In genomic region chr16:4594814-4595526, GRCm38 (mm10) we compare ENCODE assay signal across 8 mouse cellular contexts. TPM values are rescaled to one million over a fixed set of nuclear protein-coding genes. Genes with fewer than 3 reads are reported as not detected.
DNase-seq lines count a peak whose midpoint lies in the region; ATAC-seq and TF ChIP-seq lines count a peak whose summit lies in the region.

No protein-coding gene starts in this region.

- peaks cover 74% of the 10 kb centered on the region for H3K4me1 ChIP-seq in hindbrain, embryonic 10.5 days (replicated peaks)
- peaks cover 35% of the 10 kb centered on the region for H3K4me1 ChIP-seq in lung, postnatal 0 days (ENCODE audit: insufficient read depth, low read depth, low read length)

- peak overlapping the region; percentile 99 for H3ac ChIP-seq in C2C12 (ENCODE audit: control insufficient read depth, insufficient read length, low read depth)

- peak overlapping the region; percentile 65 for H3K9ac ChIP-seq in lung, postnatal 0 days (replicated peaks; ENCODE audit: low read depth)

- no peak for TF ChIP-seq EP300 in lung, postnatal 0 days (IDR thresholded peaks at IDR 0.05)

- peaks cover 79% of the 10 kb centered on the region for H3K79me2 ChIP-seq in C2C12 (ENCODE audit: control insufficient read depth, insufficient read depth)

- peaks cover 2% of the 10 kb centered on the region; the same call in 1 of the 2 replicates for H3K9me3 ChIP-seq in hindbrain, embryonic 10.5 days
- no peaks in the 10 kb centered on the region for H3K9me3 ChIP-seq in lung, postnatal 0 days (ENCODE audit: low read length)

- WGBS in hindbrain, embryonic 10.5 days = under 1% methylated on average over 52 of the region's 52 CpGs
- 1% methylated on average over 42 of the region's 52 CpGs for WGBS in lung, postnatal 0 days

- intact Hi-C loops in heart, postnatal 25 days (cut with DNase I) = no loop called here

- no peaks in the 10 kb centered on the region for H3K27me3 ChIP-seq in C2C12 (ENCODE audit: control insufficient read depth, insufficient read depth, insufficient read length)
- no peaks in the 10 kb centered on the region for H3K27me3 ChIP-seq in hindbrain, embryonic 10.5 days (ENCODE audit: insufficient read depth, poor library complexity, severe bottlenecking)
- no peaks in the 10 kb centered on the region for H3K27me3 ChIP-seq in lung, postnatal 0 days (replicated peaks; ENCODE audit: insufficient read depth, low read length)

- peak overlapping the region; percentile 99 for H3K27ac ChIP-seq in hindbrain, embryonic 10.5 days
- H3K27ac ChIP-seq in lung, postnatal 0 days (ENCODE audit: low read length) = peak overlapping the region; percentile 88

- peak overlapping the region; percentile 78 for H3K4me2 ChIP-seq in lung, postnatal 0 days (replicated peaks; ENCODE audit: low read depth, low read length)

- H3K36me3 ChIP-seq in C2C12 (ENCODE audit: control insufficient read depth, insufficient read depth) = peaks cover 9% of the 10 kb centered on the region
- H3K36me3 ChIP-seq in hindbrain, embryonic 10.5 days = peaks cover 10% of the 10 kb centered on the region
- H3K36me3 ChIP-seq in lung, postnatal 0 days (ENCODE audit: insufficient read depth, low read length) = no peaks in the 10 kb centered on the region

- H3K4me3 ChIP-seq in C2C12 (ENCODE audit: insufficient read depth, poor library complexity, severe bottlenecking) = peak overlapping the region; percentile 61
- H3K4me3 ChIP-seq in hindbrain, embryonic 10.5 days = peak overlapping the region; percentile 90
- peak overlapping the region; percentile 79 for H3K4me3 ChIP-seq in lung, postnatal 0 days (ENCODE audit: low read depth, low read length)

- H3K79me3 ChIP-seq in C2C12 (ENCODE audit: low read depth) = peaks cover 57% of the 10 kb centered on the region

- TF ChIP-seq CTCF in C2C12 (IDR thresholded peaks at IDR 0.05; ENCODE audit: control insufficient read depth, insufficient read depth, insufficient read length) = no peak
- no peak for TF ChIP-seq CTCF in lung, postnatal 0 days (IDR thresholded peaks at IDR 0.05)

- peak; percentile 21 for ATAC-seq in lung, postnatal 0 days

- peak; percentile 34 to 53 for DNase-seq in heart, adult 9 months (ENCODE audit: low spot score in 2 of 2)
- DNase-seq in heart, postnatal 25 days (ENCODE audit: low spot score) = no peak
- peak; percentile 72 to 74 for DNase-seq in cerebellum, postnatal 10 days
- no peak for DNase-seq in hindbrain, embryonic 10.5 days (ENCODE audit: low spot score)
- no peak for DNase-seq in lung, postnatal 0 days (ENCODE audit: low spot score)
- no peak for DNase-seq in urinary bladder, postnatal 10 days (ENCODE audit: low spot score)
- DNase-seq in natural killer cell, adult 2 months (ENCODE audit: low spot score in 2 of 2) = no peak

TF ChIP-seq in C2C12, 6 proteins besides CTCF, POLR2A, EP300 and RAD21:
- no peak for TF ChIP-seq USF1 (IDR thresholded peaks at IDR 0.05; ENCODE audit: low read depth)

RNA-seq across cellular contexts. Expression of gene Glis2, which starts 0.5 kb away (rescaled TPM):
- 10 to 100 TPM; 16.6 to 20.3 TPM for total RNA-seq in heart, postnatal 25 days (2021)
- polyA plus RNA-seq in C2C12 (2012; fragmentation: generic; extraction: Trizol) = 23.6 TPM
- 27.3 and 27.9 TPM in 2 replicates for polyA plus RNA-seq in hindbrain, embryonic 10.5 days (2016; fragmentation: Nextera tagmentation; extraction: Ambion mirVana)
- polyA plus RNA-seq in lung, postnatal 0 days (2015; fragmentation: Nextera tagmentation; extraction: Ambion mirVana) = 20.7 and 26.5 TPM in 2 replicates

RNA-seq across cellular contexts. Expression of gene Pam16, which starts 29.8 kb away (rescaled TPM):
- total RNA-seq in heart, postnatal 25 days (2021) = 100 to 1,000 TPM; 129 to 141 TPM
- 94.8 TPM for polyA plus RNA-seq in C2C12 (2012; fragmentation: generic; extraction: Trizol)
- 88.0 and 131 TPM in 2 replicates for polyA plus RNA-seq in hindbrain, embryonic 10.5 days (2016; fragmentation: Nextera tagmentation; extraction: Ambion mirVana)
- polyA plus RNA-seq in lung, postnatal 0 days (2015; fragmentation: Nextera tagmentation; extraction: Ambion mirVana) = 76.2 and 78.4 TPM in 2 replicates

RNA-seq across cellular contexts. Expression of gene Tfap4, which starts 35.3 kb away (rescaled TPM):
- total RNA-seq in heart, postnatal 25 days (2021) = 1 to 10 TPM; 3.5 to 4.2 TPM
- polyA plus RNA-seq in C2C12 (2012; fragmentation: generic; extraction: Trizol) = 19.0 TPM
- polyA plus RNA-seq in hindbrain, embryonic 10.5 days (2016; fragmentation: Nextera tagmentation; extraction: Ambion mirVana) = 21.3 and 27.5 TPM in 2 replicates
- 5.7 and 6.4 TPM in 2 replicates for polyA plus RNA-seq in lung, postnatal 0 days (2015; fragmentation: Nextera tagmentation; extraction: Ambion mirVana)

RNA-seq across cellular contexts. Expression of gene Vasn, which starts 44.8 kb away (rescaled TPM):
- 10 to 100 TPM in 1 of 2 experiments, 1 to 10 TPM in 1; 9.8 to 12.0 TPM for total RNA-seq in heart, postnatal 25 days (2021)
- polyA plus RNA-seq in C2C12 (2012; fragmentation: generic; extraction: Trizol) = 49.6 TPM
- 10.3 and 12.6 TPM in 2 replicates for polyA plus RNA-seq in hindbrain, embryonic 10.5 days (2016; fragmentation: Nextera tagmentation; extraction: Ambion mirVana)
- 17.4 and 18.0 TPM in 2 replicates for polyA plus RNA-seq in lung, postnatal 0 days (2015; fragmentation: Nextera tagmentation; extraction: Ambion mirVana)

RNA-seq across cellular contexts. Expression of gene Dnaja3, which starts 44.8 kb away (rescaled TPM):
- 100 to 1,000 TPM; 149 TPM for total RNA-seq in heart, postnatal 25 days (2021)
- 33.0 TPM for polyA plus RNA-seq in C2C12 (2012; fragmentation: generic; extraction: Trizol)
- polyA plus RNA-seq in hindbrain, embryonic 10.5 days (2016; fragmentation: Nextera tagmentation; extraction: Ambion mirVana) = 60.7 and 62.7 TPM in 2 replicates
- polyA plus RNA-seq in lung, postnatal 0 days (2015; fragmentation: Nextera tagmentation; extraction: Ambion mirVana) = 37.8 and 38.9 TPM in 2 replicates

Comparison
In these comparisons a context has a peak if more than half of its experiments do, and no peak if none do; other contexts are left out.
1. DNase-seq: peak in heart, adult 9 months (2 of 2) and cerebellum, postnatal 10 days (2 of 2); none in heart, postnatal 25 days (single experiment), hindbrain, embryonic 10.5 days (single experiment), lung, postnatal 0 days (single experiment), urinary bladder, postnatal 10 days (single experiment) and natural killer cell, adult 2 months (0 of 2).
2. Peak in every context shown above with its lines, with median percentiles within 50 percentile points of each other: H3K4me3 ChIP-seq.